Mouse (Mus musculus) adrenal gland, postnatal 25 days (tissue): Measurements from ENCODE around the gene Sec22a. TPM values are rescaled to one million over a fixed set of nuclear protein-coding genes. Genes with fewer than 3 reads are reported as not detected.

ENCODE experiments used
- total RNA-seq: library from RNA; stranded (reverse); gene quantifications from 2 replicates; pipeline ENCODE4 v1.2.3, GENCODE M21; 2021

Sec22a gene
- total RNA-seq, 1 experiment from 2014 or later: 32.5 TPM

Other genes with a start within 250 kb of the Sec22a start
- gene Adcy5, start 209.0 kb downstream of the Sec22a start, total RNA-seq: 4.6 and 7.2 TPM in 2 replicates
- 15.1 and 21.7 TPM in 2 replicates for gene Pdia5, start 127.0 kb upstream of the Sec22a start, total RNA-seq
- gene Sema5b, start 177.2 kb upstream of the Sec22a start, total RNA-seq: 5.4 and 6.4 TPM in 2 replicates